Mouse (Mus musculus) lung, adult 2 months (tissue): ENCODE measurements at regions not wholly inside any gene's neighbourhood (a gene's known extent, or its start where the extent isn't known, plus 50 kb on each side); places are given as distances from the start of the nearest gene placed in this dataset.

ENCODE experiments used
- DNase-seq: peaks from one replicate; pipeline ENCODE4 v3.0.0; 2022
- H3K4me1 ChIP-seq: fragments of 200-500 bp; 2 replicates; pipeline ENCODE4 v1.6.1; 2011; ENCODE audit warnings: low read length; ENCODE audit not compliant: control insufficient read depth, insufficient read depth
- H3K4me3 ChIP-seq: fragments of 200-500 bp; replicated peaks from 2 replicates; pipeline ENCODE3; 2011; ENCODE audit warnings: low read depth, mild to moderate bottlenecking, control low read depth, low read length; ENCODE audit errors: extremely low read depth
- CTCF ChIP-seq: fragments of 200-500 bp; IDR thresholded peaks from 2 replicates; pipeline ENCODE4 v1.5.1; 2011; ENCODE audit warnings: mild to moderate bottlenecking, low read length, control low read depth; ENCODE audit not compliant: insufficient read depth
- POLR2A ChIP-seq: fragments of 200-500 bp; IDR thresholded peaks from 2 replicates; pipeline ENCODE4 v1.6.1; 2011; ENCODE audit warnings: low read depth, mild to moderate bottlenecking, control low read depth, low read length, borderline replicate concordance; ENCODE audit errors: extremely low read depth
- WGBS: fragments of 180-500 bp; shearing (Covaris S2); methylation state at CpG from one replicate; pipeline ENCODE4 v1.1.7; 2018; 5-methylcytosine and 5-hydroxymethylcytosine counted together

DNA sequence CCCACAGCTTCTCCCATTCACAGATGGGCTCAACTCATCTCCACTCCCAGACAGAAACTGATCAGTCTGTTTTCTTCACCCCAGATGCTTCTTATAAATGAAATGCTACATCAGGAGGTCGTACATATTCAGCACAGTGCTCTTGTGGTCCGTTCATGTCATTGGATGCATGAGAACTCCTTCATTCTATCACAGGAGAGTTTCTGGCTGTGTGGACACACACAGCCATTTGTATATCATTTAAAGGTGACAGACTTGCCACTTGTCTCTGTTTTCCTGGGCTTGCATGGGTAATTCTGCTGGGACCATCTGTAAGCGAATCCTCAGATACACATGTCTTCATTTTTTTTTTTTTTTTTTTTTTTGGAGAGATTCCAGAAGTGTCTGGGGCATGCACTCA lies 85.7 kb downstream of the 4930426L09Rik start:
- Histone ChIP-seq H3K4me3 (no peak overlapping the region), H3K4me1 (no peaks in the 10 kb centered on the region)
- no peak for TF ChIP-seq CTCF
- TF ChIP-seq POLR2A, result no peak
- DNase-seq, result no peak
- 74% methylated on average over 3 of the region's 3 CpGs for WGBS

DNA sequence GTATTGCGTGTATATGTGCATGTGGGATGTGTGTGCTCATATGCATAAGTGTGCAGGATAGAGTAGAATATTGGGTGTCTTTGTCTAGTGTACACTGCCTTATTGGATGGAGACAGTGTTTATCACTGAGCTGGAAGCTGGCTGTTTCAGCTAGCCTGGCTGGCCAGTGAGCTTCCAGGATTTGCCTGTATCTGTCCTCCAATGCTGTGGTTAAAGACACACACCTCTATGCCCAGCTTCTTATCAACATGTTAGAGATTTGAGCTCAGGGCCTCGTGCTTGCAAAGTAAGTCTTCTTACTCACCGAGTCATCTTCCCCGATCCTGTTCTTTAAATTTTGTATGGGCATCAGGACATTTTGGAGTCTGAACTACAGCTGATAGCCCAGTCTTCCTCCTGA lies 87.0 kb downstream of the 4930426L09Rik start:
- Histone ChIP-seq H3K4me3 (no peak overlapping the region), H3K4me1 (no peaks in the 10 kb centered on the region)
- DNase-seq, result no peak
- WGBS, result 82% methylated on average over 4 of the region's 4 CpGs
- no peak for TF ChIP-seq CTCF
- no peak for TF ChIP-seq POLR2A

GRCm38 (mm10) chr2:19086167-19086566 lies 88.0 kb downstream of the 4930426L09Rik start:
- H3K4me3 ChIP-seq, result no peak overlapping the region
- no peak for TF ChIP-seq POLR2A
- TF ChIP-seq CTCF, result no peak
- 58% methylated on average over 2 of the region's 2 CpGs for WGBS
- no peak for DNase-seq
- no peaks in the 10 kb centered on the region for H3K4me1 ChIP-seq

GRCm38 (mm10) chr2:19086621-19087020 lies 88.5 kb downstream of the 4930426L09Rik start:
- no peak overlapping the region for H3K4me3 ChIP-seq
- TF ChIP-seq POLR2A, result no peak
- no peak for TF ChIP-seq CTCF
- WGBS, result 80% methylated on average over 6 of the region's 6 CpGs
- no peak for DNase-seq
- no peaks in the 10 kb centered on the region for H3K4me1 ChIP-seq

DNA sequence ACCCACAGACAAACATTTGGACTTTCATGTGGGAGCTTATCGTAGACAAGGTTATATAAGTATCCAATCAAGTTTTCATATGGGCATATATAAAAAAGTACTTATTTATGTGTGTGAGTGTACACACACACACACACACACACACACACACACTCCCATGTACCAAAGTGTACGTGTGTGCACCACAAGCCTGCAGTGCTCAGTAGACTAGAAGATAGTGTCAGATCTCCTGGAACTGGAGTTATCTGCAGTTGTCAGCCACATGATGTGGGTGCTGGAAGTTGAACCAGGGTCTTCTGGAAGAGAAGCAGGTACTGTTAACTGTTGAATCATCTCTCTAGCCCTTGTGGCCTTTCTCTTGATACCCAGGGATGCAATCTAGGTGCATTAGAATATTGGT lies 99.7 kb upstream of the Armc3 start:
- TF ChIP-seq CTCF, result no peak
- TF ChIP-seq POLR2A, result no peak
- H3K4me3 ChIP-seq, result no peak overlapping the region
- 92% methylated on average over 2 of the region's 2 CpGs for WGBS
- no peaks in the 10 kb centered on the region for H3K4me1 ChIP-seq
- DNase-seq, result no peak

- Histone ChIP-seq H3K4me1 (no peaks in the 10 kb centered on the region), H3K4me3 (no peak overlapping the region)
- no peak for DNase-seq
- no peak for TF ChIP-seq CTCF
- TF ChIP-seq POLR2A, result no peak
Observed at GRCm38 (mm10) chr2:19108753-19109152, 90.3 kb upstream of the Armc3 start.

DNA sequence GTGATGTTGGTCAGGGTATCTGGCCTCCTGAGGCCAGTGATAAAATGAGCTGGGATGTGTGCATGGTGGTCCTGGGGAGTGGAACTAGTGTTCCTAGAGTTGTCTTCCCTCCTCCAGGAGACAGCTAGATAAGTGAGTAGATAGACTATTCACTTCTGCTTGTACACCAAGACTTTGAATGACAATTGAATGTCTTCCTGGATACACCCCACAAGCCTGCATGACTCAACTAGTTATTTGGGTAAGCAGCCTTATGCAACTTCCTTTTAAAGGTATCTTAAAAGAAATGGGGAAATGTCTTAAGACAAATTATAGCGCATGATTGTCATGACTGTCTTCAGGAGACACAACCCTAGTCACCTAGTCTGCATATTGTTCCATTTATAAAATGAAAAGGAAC lies 79.2 kb upstream of the Armc3 start:
- Histone ChIP-seq H3K4me1 (no peaks in the 10 kb centered on the region), H3K4me3 (no peak overlapping the region)
- TF ChIP-seq CTCF (no peak), POLR2A (no peak)
- WGBS, result 79% methylated on average over 1 of the region's 1 CpGs
- no peak for DNase-seq

DNA sequence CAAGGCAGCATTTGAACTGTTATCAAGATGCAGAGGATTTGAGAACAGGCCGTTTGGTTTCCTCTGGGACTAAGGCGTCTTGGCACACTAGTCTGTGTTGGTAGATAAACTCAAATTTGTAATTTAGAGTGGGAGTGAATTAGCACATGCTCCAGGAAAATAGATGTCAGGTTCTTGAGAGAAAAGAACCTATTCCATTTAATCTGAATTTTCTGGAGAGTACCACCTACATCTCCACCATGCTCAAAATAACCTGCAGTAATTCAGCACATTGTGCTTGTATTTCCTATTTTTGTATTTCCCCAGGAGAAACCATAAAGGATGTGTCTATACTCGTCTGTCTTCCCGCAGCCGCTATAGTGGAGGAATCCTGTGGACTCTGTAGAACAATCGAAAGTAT lies 66.2 kb upstream of the Armc3 start:
- no peak overlapping the region for H3K4me3 ChIP-seq
- no peaks in the 10 kb centered on the region for H3K4me1 ChIP-seq
- DNase-seq, result no peak
- TF ChIP-seq CTCF (no peak), POLR2A (no peak)
- 64% methylated on average over 6 of the region's 6 CpGs for WGBS

DNA sequence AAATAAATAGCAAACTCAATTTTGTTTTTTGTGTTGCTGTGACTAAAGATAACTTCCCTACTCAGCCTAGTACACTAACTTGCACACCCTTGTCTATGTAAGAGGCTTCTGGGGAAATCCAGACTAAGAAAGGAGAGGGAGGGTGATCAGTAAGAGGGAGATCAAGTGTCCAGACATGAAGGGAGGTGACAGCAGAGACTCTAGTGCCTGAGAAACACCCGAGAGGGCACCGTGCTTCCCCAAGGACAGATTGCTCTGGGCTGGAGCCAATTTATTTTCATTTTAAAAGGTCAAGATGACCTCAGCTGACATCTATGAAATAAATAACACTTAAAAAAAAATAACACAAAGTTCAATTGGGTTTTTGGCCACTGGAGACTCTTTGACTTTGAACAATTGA lies 56.5 kb upstream of the Armc3 start:
- WGBS, result 20% methylated on average over 2 of the region's 2 CpGs
- no peak for TF ChIP-seq CTCF
- TF ChIP-seq POLR2A, result no peak
- Histone ChIP-seq H3K4me1 (peaks cover 3% of the 10 kb centered on the region), H3K4me3 (no peak overlapping the region)
- no peak for DNase-seq

DNA sequence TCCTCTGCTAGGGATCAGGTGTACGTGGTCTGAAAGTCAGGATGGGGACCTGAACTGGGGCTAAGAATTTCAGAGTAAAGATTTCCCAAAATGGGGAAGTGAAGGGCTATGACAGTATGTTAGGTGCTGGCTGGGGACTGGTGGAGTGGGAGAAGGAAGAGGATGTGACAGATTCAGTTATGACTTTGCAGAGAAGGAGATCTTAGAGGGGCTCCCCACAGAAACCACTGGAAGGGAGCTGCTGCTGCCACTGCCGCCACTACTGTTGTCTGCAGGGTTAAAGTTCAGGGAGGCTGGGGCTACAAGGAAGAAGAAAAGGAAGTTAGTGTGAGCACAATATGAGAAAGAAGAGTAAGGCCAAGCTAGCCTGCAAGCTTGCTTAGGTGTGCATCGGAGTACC lies 53.7 kb upstream of the Armc3 start:
- WGBS, result 65% methylated on average over 3 of the region's 3 CpGs
- no peak for DNase-seq
- TF ChIP-seq POLR2A, result no peak
- TF ChIP-seq CTCF, result no peak
- Histone ChIP-seq H3K4me1 (peaks cover 3% of the 10 kb centered on the region), H3K4me3 (no peak overlapping the region)

GRCm38 (mm10) chr2:19145881-19146280 lies 53.2 kb upstream of the Armc3 start:
- no peak for DNase-seq
- TF ChIP-seq POLR2A (no peak), CTCF (no peak)
- Histone ChIP-seq H3K4me3 (no peak overlapping the region), H3K4me1 (peaks cover 3% of the 10 kb centered on the region)
- WGBS, result 27% methylated on average over 2 of the region's 2 CpGs
